Mouse (Mus musculus): ENCODE results near the gene Olfr1181. TPM values are rescaled to one million over a fixed set of nuclear protein-coding genes. Genes with fewer than 3 reads are reported as not detected.
"Not testable (repeated sequence)": the region's sequence is repeated elsewhere in the genome, so short reads cannot be mapped to it uniquely, and the experiment has no call there.

The Olfr1181 gene
- polyA plus RNA-seq (2012; rRNA removed) (not detected in 2 replicates), polyA plus RNA-seq (2014; fragmentation: Nextera tagmentation; extraction: Ambion mirVana) (not detected in 2 replicates)

GRCm38 (mm10) chr2:88426071-88426470 is at the start of gene Olfr1181:
TSS of gene Olfr1181 (minus strand) at chr2:88426171.
- no peak for DNase-seq (ENCODE audit: low read depth in 3 of 3, low spot score in 3 of 3)
- Histone ChIP-seq H3K9me3 (ENCODE audit: control insufficient read depth, low read length) (no peaks in the 10 kb centered on the region), H3K27me3 (ENCODE audit: control insufficient read depth, insufficient read depth, low read length) (no peaks in the 10 kb centered on the region), H3K4me1 (replicated peaks; ENCODE audit: control insufficient read depth in 2 of 2, insufficient read depth in 2 of 2, low read length in 1 of 2) (no peaks in the 10 kb centered on the region), H3K27ac (no peak within 1 kb of the TSS), H3K4me3 (ENCODE audit: insufficient read depth in 1 of 2, low read depth in 2 of 2, low read length in 2 of 2) (no peak within 1 kb of the TSS), H3K36me3 (replicated peaks; ENCODE audit: control insufficient read depth, insufficient read depth, low read depth) (no peaks in the 10 kb centered on the region), H3K9ac (replicated peaks) (no peak within 1 kb of the TSS), H3K4me2 (ENCODE audit: low read depth) (no peak within 1 kb of the TSS)
- ATAC-seq (ENCODE audit: insufficient read depth) = no peak
- TF ChIP-seq EP300 (IDR thresholded peaks at IDR 0.05; ENCODE audit: low read depth) (no peak), CTCF (IDR thresholded peaks at IDR 0.05; ENCODE audit: low read depth) (no peak)
- 63% methylated on average over 1 of the region's 1 CpGs for WGBS (ENCODE audit: insufficient replicate concordance)

- H3K9me3 ChIP-seq (ENCODE audit: control insufficient read depth, low read length); DNase-seq (ENCODE audit: low read depth in 3 of 3, low spot score in 3 of 3); H3K36me3 ChIP-seq (replicated peaks; ENCODE audit: control insufficient read depth, insufficient read depth, low read depth); ATAC-seq (ENCODE audit: insufficient read depth); H3K4me3 ChIP-seq (ENCODE audit: insufficient read depth in 1 of 2, low read depth in 2 of 2, low read length in 2 of 2); H3K4me2 ChIP-seq (ENCODE audit: low read depth); H3K27ac ChIP-seq; H3K4me1 ChIP-seq (replicated peaks; ENCODE audit: control insufficient read depth in 2 of 2, insufficient read depth in 2 of 2, low read length in 1 of 2); H3K9ac ChIP-seq (replicated peaks); H3K27me3 ChIP-seq (ENCODE audit: control insufficient read depth, insufficient read depth, low read length): not testable (repeated sequence)
- WGBS (ENCODE audit: insufficient replicate concordance) = 60% methylated on average over 1 of the region's 1 CpGs
These were observed 28.6 kb upstream of the Olfr1181 start, which contains the start of gene Olfr1183 for GRCm38 (mm10) chr2:88454567-88454966. TSS of gene Olfr1183 (plus strand) at chr2:88454867.

- no peak for ATAC-seq (ENCODE audit: insufficient read depth)
- Histone ChIP-seq H3K27me3 (ENCODE audit: control insufficient read depth, insufficient read depth, low read length) (no peaks in the 10 kb centered on the region), H3K27ac (no peak within 1 kb of the TSS), H3K9me3 (ENCODE audit: control insufficient read depth, low read length) (no peaks in the 10 kb centered on the region), H3K36me3 (replicated peaks; ENCODE audit: control insufficient read depth, insufficient read depth, low read depth) (no peaks in the 10 kb centered on the region), H3K4me3 (ENCODE audit: insufficient read depth in 1 of 2, low read depth in 2 of 2, low read length in 2 of 2) (no peak within 1 kb of the TSS), H3K9ac (replicated peaks) (no peak within 1 kb of the TSS), H3K4me1 (replicated peaks; ENCODE audit: control insufficient read depth in 2 of 2, insufficient read depth in 2 of 2, low read length in 1 of 2) (no peaks in the 10 kb centered on the region), H3K4me2 (ENCODE audit: low read depth) (no peak within 1 kb of the TSS)
- WGBS (ENCODE audit: insufficient replicate concordance) = 48% methylated on average over 1 of the region's 1 CpGs
- TF ChIP-seq EP300 (IDR thresholded peaks at IDR 0.05; ENCODE audit: low read depth) (no peak), CTCF (IDR thresholded peaks at IDR 0.05; ENCODE audit: low read depth) (no peak)
- no peak for DNase-seq (ENCODE audit: low read depth in 3 of 3, low spot score in 3 of 3)
These were observed 23.1 kb upstream of the Olfr1181 start, which contains the start of gene Gm13757 for GRCm38 (mm10) chr2:88449031-88449430. TSS of gene Gm13757 (minus strand) at chr2:88449131.

DNA sequence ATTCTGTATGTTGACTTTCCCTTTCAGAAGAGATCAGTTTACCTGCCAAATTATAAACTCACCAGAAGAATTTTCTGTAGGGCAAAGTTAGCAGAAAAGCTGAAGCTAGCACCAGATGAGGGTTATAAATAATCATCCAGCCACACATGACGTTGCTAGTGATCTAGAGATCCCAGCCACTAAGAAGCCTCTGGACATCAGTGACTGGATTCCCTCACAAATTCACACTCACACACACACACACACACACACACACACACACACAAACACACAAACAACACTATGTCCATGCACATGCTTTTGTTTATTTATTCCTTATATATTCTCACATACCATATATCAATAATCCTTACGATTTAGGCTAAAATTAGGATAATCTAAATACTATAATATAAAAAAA is 6.9 kb downstream of the Olfr1181 start, which contains the start of gene Olfr1180:
TSS of gene Olfr1180 (minus strand) at position 101 of the 400 bp plus-strand sequence.
- DNase-seq (ENCODE audit: low read depth in 3 of 3, low spot score in 3 of 3) = no peak
- 50% methylated on average over 2 of the region's 2 CpGs for WGBS (ENCODE audit: insufficient replicate concordance)
- Histone ChIP-seq H3K27ac (no peak within 1 kb of the TSS), H3K4me2 (ENCODE audit: low read depth) (no peak within 1 kb of the TSS), H3K9me3 (ENCODE audit: control insufficient read depth, low read length) (no peaks in the 10 kb centered on the region), H3K4me1 (replicated peaks; ENCODE audit: control insufficient read depth in 2 of 2, insufficient read depth in 2 of 2, low read length in 1 of 2) (no peaks in the 10 kb centered on the region), H3K4me3 (ENCODE audit: insufficient read depth in 1 of 2, low read depth in 2 of 2, low read length in 2 of 2) (no peak within 1 kb of the TSS), H3K27me3 (ENCODE audit: control insufficient read depth, insufficient read depth, low read length) (no peaks in the 10 kb centered on the region), H3K36me3 (replicated peaks; ENCODE audit: control insufficient read depth, insufficient read depth, low read depth) (no peaks in the 10 kb centered on the region), H3K9ac (replicated peaks) (no peak within 1 kb of the TSS)
- TF ChIP-seq EP300 (IDR thresholded peaks at IDR 0.05; ENCODE audit: low read depth) (no peak), CTCF (IDR thresholded peaks at IDR 0.05; ENCODE audit: low read depth) (no peak)
- no peak for ATAC-seq (ENCODE audit: insufficient read depth)

GRCm38 (mm10) chr2:88406353-88406752 is 19.6 kb downstream of the Olfr1181 start, which contains the start of gene Olfr1179:
TSS of gene Olfr1179 (minus strand) at chr2:88406453.
- DNase-seq (ENCODE audit: low read depth in 3 of 3, low spot score in 3 of 3) = no peak
- Histone ChIP-seq H3K27ac (no peak within 1 kb of the TSS), H3K4me1 (replicated peaks; ENCODE audit: control insufficient read depth in 2 of 2, insufficient read depth in 2 of 2, low read length in 1 of 2) (no peaks in the 10 kb centered on the region), H3K9ac (replicated peaks) (no peak within 1 kb of the TSS), H3K27me3 (ENCODE audit: control insufficient read depth, insufficient read depth, low read length) (no peaks in the 10 kb centered on the region), H3K4me2 (ENCODE audit: low read depth) (no peak within 1 kb of the TSS), H3K9me3 (ENCODE audit: control insufficient read depth, low read length) (no peaks in the 10 kb centered on the region), H3K4me3 (ENCODE audit: insufficient read depth in 1 of 2, low read depth in 2 of 2, low read length in 2 of 2) (no peak within 1 kb of the TSS), H3K36me3 (replicated peaks; ENCODE audit: control insufficient read depth, insufficient read depth, low read depth) (no peaks in the 10 kb centered on the region)
- whole genome bisulfite sequencing (ENCODE audit: insufficient replicate concordance) = 57% methylated on average over 3 of the region's 3 CpGs
- TF ChIP-seq CTCF (IDR thresholded peaks at IDR 0.05; ENCODE audit: low read depth) (no peak), EP300 (IDR thresholded peaks at IDR 0.05; ENCODE audit: low read depth) (no peak)
- ATAC-seq (ENCODE audit: insufficient read depth) = no peak
